Mouse (Mus musculus) frontal cortex, postnatal 36 days (tissue): ENCODE measurements around the gene Map1b.
A peak's percentile ranks its signal among the peaks of the same experiment; 100 is the strongest.

Source experiments
- DNase-seq, 2 experiments: peaks; one replicate each; pipeline ENCODE4 v3.0.0; 2022; ENCODE audit warnings: low spot score in 2 of 2

Gene Map1b

GRCm38 (mm10) chr13:99489998-99490397 lies 26.3 kb downstream of the Map1b start:
- DNase-seq = no peak

GRCm38 (mm10) chr13:99489175-99489574 lies 27.2 kb downstream of the Map1b start:
- no peak for DNase-seq

- DNase-seq = no peak
Measured at GRCm38 (mm10) chr13:99485861-99486260, 30.5 kb downstream of the Map1b start.

GRCm38 (mm10) chr13:99485331-99485733 lies 31.0 kb downstream of the Map1b start:
- DNase-seq = peak in 1 of 2 experiments; percentile 58

GRCm38 (mm10) chr13:99484905-99485304 lies 31.4 kb downstream of the Map1b start:
- DNase-seq = no peak

- no peak for DNase-seq
Measured at GRCm38 (mm10) chr13:99483433-99483832, 32.9 kb downstream of the Map1b start.

GRCm38 (mm10) chr13:99475488-99475887 lies 40.9 kb downstream of the Map1b start:
- DNase-seq = no peak

- no peak for DNase-seq
Measured at GRCm38 (mm10) chr13:99475033-99475432, 41.3 kb downstream of the Map1b start.

GRCm38 (mm10) chr13:99474108-99474507 lies 42.2 kb downstream of the Map1b start:
- no peak for DNase-seq

GRCm38 (mm10) chr13:99472028-99472427 lies 44.3 kb downstream of the Map1b start:
- DNase-seq = no peak

GRCm38 (mm10) chr13:99470084-99470483 lies 46.3 kb downstream of the Map1b start:
- no peak for DNase-seq

- no peak for DNase-seq
Measured at GRCm38 (mm10) chr13:99468267-99468666, 48.1 kb downstream of the Map1b start.

GRCm38 (mm10) chr13:99466811-99467315 lies 49.5 kb downstream of the Map1b start:
- DNase-seq = no peak

- no peak for DNase-seq
Measured at GRCm38 (mm10) chr13:99466064-99466463, 50.3 kb downstream of the Map1b start.

- no peak for DNase-seq
Measured at GRCm38 (mm10) chr13:99464551-99464950, 51.8 kb downstream of the Map1b start.

- no peak for DNase-seq
Measured at GRCm38 (mm10) chr13:99461886-99462285, 54.5 kb downstream of the Map1b start.

GRCm38 (mm10) chr13:99459612-99460011 lies 56.7 kb downstream of the Map1b start:
- no peak for DNase-seq

GRCm38 (mm10) chr13:99458658-99459386 lies 57.5 kb downstream of the Map1b start:
- DNase-seq = no peak

- no peak for DNase-seq
Measured at GRCm38 (mm10) chr13:99454977-99455376, 61.4 kb downstream of the Map1b start.

GRCm38 (mm10) chr13:99452444-99452843 lies 63.9 kb downstream of the Map1b start:
- no peak for DNase-seq

- no peak for DNase-seq
Measured at GRCm38 (mm10) chr13:99451276-99451675, 65.1 kb downstream of the Map1b start.

GRCm38 (mm10) chr13:99450766-99451165 lies 65.6 kb downstream of the Map1b start:
- DNase-seq = no peak

- DNase-seq = no peak
Measured at GRCm38 (mm10) chr13:99449547-99449946, 66.8 kb downstream of the Map1b start.

- DNase-seq = no peak
Measured at GRCm38 (mm10) chr13:99448278-99448677, 68.1 kb downstream of the Map1b start.
